Mouse (Mus musculus) c-Kit-negative CD71-positive TER-119-positive erythroid progenitor cells, embryonic 14.5 days (primary cell): ENCODE data around the gene Letmd1.
A peak's percentile ranks its signal among the peaks of the same experiment; 100 is the strongest.
"Not testable (repeated sequence)": the region's sequence is repeated elsewhere in the genome, so short reads cannot be mapped to it uniquely, and the experiment has no call there.

Experiments used
- DNase-seq: peaks from one replicate; pipeline ENCODE4 v3.0.0-alpha.2; 2013; ENCODE audit warnings: low read depth, low spot score

Letmd1 gene

DNA sequence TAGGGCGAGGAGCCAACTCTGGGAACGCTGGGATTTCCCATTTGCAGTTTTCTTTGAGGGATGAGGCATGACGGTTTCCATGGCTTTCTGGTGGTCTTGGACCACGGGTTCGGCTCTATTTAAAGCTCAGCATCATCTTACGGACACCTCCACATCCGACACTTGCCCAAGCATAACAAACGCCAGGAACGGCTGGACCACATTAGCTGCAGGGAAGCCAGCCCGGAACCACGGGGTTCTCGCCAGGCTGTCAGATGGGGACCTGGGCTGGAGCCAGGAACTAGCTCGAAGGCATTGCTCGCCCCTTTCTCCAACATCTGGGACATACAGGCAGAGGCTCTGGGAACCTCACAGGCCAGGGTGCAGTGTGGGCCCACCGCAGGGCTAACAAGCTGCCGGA lies 17.6 kb upstream of the Letmd1 start:
- DNase-seq = no peak

DNA sequence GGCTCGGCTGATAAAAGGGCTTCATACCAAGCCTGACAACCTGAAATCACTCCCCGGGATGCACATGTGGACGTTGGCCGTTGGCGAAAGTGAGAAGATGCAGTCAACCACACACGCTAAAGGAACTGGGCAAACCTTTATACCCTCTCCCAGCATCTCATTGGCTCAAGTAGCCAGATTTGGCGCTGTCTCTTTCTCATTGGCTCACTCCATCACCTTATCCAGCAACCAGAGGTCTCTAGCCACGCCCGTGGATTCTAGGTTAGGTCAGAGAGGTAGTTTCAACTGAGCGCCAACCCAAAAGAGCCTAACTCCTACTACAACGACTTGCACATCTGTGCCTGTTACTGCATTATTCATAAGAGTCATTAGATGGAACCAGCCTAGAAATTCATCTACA lies 16.3 kb upstream of the Letmd1 start:
- DNase-seq = no peak

DNA sequence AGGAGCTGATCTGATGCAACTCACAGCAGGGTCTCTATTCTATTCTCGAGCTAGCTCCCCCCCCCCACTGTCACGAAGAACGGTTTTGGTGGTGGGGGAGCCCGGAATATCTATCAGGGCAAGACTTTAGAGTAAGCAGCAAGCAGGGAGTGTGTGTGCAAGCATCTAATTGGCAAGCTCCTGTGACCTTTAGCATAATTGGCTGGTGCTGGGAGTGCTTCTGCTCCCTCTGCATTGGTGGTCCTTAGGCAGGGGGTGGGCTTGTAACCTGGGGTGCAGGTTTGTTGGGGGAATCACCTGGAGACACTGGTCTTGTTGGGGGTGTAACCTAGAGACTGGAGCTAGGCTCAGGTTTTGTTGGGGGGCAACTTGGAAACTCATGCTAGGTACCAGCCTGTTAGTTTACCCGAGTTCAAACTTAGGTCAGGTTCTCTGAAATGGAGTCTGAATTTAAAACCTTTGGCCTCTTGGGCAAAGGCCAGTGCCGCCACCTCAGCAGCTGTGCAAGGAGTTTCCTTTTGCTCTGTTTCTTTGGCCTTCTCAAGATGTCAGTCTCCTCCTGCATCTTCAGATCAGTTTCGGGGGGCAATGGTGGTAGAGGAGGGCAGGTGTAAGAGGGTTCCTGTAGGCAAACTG lies 12.3 kb upstream of the Letmd1 start:
- DNase-seq = no peak

DNA sequence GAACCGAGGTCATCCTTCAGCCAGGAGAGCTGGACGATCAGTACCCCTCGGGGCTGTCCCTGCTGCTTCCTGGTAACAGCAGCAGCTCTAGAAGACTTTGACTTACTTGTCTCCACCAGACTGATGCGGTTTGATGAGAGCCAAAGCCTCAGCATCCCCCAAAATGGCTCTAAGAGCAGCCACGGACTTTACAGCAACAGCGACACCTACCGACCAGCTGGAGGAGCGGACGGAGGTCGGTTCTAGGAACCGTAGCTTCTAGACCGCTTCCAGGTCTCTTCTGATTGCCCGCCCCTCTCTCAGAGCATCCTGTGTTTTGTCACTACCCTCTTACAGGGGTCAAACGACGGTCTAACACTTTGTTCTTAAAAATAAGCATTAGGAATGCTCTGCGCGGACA lies 11.5 kb upstream of the Letmd1 start:
- peak; percentile 69 for DNase-seq

DNA sequence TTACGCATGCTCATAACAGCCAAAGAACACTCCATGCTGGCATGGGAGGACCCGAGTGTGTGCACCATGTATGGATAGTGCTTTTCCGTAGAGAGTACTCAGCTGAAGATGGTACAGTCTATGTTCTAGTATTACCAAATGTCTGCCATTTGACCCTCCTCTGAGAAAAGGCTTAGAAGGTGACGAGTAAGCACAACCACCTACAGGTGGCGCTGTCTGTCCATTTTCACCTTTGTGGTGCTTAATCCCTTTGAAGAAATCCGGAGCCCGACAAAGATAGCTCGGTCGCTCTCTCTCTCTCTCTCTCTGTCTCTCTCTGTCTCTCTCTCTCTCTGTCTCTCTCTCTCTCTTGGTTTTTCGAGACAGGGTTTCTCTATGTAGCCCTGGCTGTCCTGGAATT lies 10.8 kb upstream of the Letmd1 start:
- DNase-seq = peak; percentile 63

DNA sequence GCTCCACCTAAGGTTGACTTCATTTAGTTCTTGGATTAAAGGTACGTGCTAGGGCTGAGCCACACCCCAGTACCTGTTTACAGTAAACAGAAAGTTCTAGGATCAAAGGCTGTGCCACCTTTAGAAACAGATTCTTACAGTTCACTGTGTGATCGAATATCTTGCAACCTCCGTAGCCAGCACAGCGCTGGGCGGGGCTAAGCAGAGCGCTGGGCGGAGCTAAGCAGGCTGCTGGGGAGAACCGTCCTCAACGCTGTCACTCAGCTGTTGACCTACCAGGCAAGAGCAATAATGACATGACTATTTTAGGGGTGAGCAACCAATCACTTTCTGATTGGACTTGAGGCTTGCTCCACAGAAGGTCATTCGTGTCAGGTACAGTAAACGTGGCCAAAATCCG lies 7.9 kb upstream of the Letmd1 start:
- DNase-seq = no peak

DNA sequence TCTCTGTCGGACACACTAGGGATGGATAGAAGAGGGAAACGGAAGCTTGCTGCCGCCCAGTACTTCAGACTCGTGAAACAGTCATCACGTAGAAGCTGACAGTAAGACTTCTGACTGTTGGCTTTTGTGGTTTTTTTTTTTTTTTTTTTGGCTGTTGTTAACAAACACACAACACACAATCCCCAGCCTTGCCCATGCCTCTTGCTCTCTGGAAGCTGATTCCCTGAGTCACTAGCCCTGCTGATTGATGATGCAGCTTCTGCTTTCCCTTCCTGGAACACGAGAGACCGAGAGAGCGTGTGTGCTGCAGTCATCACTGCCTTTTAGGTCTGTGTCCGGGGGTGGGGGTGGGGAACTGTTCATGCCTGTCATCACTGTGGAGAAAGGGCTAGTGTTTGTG lies 7.2 kb upstream of the Letmd1 start:
- DNase-seq = no peak

DNA sequence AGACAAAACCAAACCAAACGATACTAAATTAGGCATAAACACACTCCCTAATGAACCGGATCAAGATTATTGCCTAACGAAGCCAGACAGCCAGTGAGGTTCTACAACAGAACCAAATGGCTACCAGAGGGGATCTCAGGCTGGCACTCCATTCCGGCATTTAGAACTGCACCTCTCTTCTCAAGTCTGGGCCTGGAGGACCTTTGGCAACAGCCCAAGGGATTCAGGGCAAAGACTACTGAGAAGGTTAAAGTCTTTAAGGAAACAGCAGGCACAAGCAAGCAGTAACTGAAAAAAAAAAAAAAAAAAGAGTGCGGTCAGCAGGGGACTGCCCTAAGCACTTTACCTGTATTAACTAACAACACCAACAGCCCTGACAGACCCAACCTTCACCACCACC lies 6.7 kb upstream of the Letmd1 start:
- no peak for DNase-seq

DNA sequence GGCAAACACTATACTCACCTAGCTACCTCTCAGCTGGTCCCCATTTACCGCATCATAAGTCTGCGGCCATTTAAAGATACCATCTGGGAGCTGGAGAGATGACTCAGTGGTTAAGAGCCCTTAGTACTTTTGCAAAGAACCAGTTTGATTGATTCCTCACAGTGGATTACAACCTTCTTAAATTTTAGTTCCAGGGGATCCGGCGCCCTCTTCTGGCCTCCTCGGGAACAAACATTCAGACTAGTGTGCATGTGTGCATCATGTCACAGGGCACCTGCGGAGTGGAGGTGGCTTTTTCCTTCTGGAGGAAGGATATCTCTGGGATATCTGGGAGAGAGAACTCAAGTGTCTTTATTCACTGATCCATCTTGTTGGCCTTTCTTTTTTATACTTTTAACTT lies 5.1 kb upstream of the Letmd1 start:
- peak; percentile 46 for DNase-seq

DNA sequence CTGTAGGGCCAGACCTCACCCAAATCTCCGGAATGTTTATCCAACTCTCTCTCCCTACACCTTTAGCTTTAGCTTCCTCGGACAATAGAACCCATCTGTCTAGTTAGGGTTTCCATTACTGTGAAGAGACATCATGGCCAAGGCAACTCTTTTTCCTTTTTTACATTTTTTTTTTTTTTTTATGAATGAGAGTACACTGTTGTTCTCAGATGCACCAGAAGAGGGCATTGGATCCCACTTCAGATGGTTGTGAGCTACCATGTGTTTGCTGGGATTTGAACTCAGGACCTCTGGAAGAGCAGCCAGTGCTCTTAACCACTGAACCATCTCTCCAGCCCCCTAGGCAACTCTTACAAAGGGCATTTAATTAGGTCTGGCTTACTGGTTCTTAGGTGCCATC lies 3.4 kb upstream of the Letmd1 start:
- DNase-seq = no peak

DNA sequence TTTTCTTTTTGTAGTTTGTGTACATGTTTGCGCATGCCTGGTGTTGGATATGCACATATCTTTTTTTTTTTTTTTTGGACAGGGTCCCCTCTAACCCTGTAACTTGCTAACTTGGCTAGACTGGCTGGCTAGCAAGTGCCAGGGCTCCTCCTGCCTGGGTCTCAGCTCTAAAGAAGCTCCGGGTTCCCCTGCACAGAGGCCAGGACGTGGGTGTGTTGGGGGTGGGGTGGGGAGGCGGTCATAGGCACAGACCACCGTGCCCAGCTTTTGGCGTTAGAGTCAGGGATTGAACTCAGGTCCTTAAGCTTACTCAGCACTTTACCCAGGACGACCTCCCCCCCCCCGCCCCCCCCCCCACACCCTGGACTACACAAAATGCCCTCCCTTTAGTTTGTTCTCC lies 1.1 kb upstream of the Letmd1 start:
- DNase-seq = no peak

DNA sequence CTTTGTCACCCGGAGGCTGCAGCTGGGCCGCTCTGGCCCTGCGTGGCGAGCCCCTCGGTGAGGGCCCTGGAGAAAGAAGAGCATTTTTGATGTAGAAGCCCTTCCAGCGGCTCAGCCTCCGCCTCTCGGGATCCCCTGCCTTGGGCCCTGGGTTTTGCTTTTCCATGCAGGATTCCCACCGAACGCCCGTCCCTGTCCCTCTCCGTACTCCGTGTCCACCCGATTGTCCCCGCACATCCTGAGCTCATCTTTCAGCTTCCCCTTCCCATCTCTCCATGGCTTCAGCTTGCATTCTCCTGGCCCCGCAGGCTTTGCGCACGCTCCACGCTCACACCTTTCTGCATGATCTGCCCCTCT lies 344 bp downstream of the Letmd1 start:
- no peak for DNase-seq

DNA sequence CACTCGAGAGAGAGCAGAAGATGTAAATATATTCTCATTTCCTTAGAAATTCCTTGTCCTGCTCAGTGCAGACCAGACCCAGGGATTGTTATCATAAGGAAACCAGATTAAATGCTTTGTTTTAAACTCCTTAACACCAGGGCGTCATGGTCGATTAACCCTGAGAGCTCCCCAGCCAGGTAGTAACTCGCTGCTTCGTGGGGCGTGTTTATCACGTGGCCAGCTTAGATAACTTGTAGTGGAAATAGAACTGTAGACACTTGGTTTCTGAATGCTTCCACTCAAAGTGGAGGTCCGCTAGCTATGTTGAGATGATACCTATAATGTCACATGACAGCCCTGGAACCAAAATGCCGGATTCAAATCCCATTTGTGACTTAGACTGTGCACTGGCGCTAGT lies 1.2 kb downstream of the Letmd1 start:
- DNase-seq = no peak

DNA sequence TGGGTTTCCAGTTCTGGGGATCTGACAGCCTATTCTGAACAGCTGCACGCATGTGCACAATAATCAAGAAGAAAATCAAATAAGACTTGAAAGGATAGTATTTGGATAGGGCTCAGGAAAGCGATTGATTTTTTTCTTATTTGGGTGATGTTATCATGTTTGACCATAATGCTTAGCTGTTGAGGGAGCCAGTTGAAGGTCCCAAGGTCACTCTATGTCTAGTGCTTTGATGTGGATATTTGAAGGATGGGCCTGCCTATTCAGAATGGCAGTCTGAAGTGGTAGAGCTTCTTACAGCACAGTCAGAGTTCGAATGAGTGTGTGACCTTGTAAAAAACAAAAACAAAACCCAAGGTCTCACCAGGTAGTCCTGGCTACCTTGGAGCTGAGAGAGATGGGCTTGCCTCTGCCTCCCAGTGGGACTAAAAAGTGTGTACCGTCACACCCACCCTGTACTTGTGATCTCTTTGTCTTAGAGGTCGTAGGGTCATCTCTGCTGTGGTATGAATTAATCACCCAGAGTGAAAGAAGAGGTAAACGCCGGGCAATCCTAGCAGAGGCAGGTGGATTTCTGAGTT lies 5.2 kb downstream of the Letmd1 start:
- DNase-seq = no peak

DNA sequence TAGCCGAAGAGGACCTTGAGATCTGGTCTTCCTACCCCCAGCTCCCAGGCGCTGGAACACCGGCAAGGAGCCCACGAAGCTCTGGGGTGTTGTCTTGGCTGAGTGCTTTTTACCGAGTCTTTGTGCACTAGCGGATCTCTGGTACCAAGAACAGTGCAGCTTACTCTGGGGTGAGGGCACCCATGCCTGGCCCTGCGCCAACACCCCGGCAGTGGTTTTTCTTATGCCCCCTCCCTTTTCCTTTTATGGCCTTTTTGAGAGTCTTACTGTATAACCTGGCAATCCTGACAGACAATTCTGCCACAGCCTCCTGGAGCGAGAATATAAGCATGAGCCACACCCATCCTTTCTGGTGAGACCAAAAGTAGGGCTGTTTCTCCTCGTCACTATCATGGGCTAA lies 9.5 kb downstream of the Letmd1 start:
- no peak for DNase-seq

DNA sequence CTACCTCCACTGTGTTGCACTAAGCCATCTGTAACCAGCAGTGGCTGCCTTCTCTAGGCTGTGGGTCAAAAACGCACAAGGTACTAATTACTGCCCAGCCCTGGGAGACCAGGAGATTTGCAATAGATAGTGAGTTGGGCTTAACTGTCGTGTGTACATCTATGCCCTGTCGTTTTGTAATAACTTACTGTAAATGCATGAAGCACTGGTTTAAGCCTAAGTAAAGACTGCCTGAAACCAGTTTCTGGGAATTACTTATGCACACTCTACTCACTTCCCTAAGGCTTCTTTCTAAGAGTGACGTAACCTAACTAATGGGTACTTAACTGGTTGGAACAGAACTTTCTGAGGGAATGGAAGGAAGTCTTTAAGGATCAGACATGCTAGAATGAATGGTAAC lies 10.1 kb downstream of the Letmd1 start:
- no peak for DNase-seq

DNA sequence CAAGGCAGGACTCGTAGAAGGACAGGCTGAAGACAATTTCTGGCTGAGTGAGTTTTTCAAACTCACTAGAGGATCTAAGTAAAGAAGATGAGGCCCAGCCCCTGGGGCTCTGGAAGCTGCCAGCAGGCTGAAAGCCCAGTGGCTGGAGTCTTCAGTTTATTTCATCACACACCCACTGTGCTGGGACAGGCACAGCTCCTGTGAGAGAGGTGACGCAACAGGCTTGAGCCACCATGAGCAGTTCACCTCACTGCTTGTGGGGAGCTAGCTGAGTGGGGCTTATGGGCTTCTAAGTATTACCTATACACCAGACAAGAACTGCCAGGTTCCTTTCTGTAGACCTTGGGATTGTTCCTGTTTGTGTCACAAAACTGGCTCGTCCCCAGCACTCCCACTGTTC lies 16.8 kb downstream of the Letmd1 start:
- DNase-seq = no peak

DNA sequence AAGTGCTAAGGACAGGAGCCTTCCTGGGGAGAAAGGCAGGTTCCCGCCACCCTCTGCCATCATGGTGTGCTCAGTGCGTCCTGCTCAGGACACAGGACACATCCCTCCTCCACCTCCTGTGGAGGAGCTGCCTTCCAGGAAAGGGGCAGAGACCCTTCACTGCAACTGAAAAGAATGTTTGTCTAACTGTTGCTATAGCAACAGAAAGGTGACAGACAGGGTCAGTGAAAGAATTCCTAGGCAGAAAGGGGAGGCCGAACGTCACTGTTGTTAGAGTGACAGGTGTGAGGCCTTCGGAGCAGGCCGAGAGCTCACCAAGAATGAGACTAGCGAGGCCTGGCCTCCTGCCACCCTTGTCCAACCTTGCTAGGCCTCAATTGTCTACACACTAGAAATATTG lies 17.6 kb downstream of the Letmd1 start:
- no peak for DNase-seq

DNA sequence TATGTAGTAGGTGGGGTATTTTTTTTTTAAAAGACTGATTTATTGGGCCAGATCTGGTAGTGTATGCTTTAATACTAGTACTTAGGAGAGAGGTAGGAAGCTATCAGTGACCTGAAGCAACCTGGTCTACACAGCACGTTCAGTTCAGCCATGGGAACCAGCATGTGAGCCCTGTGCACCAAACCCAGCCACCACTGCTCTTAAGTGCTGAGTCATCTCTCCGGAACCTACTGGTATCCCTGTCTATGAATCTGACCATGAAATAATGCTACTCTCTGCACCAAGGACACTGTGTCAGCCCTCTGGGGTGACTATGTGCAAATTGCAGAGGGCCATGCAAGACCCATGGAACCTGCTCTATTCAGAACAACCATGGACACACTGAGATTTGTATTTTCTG lies 18.2 kb downstream of the Letmd1 start:
- DNase-seq = no peak

DNA sequence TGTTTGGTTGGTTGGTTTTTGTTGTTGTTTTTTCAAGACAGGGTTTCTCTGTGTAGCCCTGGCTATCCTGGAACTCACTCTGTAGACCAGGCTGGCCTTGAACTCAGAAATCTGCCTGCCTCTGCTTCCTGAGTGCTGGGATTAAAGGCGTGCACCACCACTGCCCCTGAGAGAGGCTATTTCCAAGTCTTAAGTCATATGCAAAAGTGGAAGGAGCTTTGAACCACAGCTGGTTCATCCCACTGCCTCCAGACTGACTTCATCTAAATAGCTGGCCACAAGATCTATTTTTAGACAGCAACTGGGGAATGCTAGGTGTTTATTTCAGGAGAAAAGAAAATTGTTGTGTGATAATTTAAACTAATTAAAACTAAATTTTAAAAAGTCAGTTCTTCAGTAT lies 19.5 kb downstream of the Letmd1 start:
- DNase-seq = not testable (repeated sequence)

DNA sequence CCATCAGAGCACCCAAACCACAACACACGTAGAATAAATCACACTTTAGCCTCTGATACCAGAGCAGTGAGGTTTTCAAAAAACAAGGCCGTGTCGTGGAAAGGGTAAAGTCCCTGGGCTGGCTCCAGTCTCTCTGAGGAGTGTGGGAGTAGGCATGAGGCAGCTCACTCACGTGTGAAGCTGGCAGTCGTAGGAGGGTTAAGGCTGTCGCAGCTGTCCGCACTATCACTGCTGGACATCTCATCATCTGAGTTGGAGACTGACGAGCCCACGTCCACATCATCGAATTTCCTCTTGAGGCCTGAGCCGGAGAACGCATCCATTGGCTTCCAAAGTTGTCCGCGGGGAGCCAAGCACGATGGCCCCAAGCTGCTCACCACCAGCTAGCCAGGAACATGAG lies 20.4 kb downstream of the Letmd1 start:
- no peak for DNase-seq

DNA sequence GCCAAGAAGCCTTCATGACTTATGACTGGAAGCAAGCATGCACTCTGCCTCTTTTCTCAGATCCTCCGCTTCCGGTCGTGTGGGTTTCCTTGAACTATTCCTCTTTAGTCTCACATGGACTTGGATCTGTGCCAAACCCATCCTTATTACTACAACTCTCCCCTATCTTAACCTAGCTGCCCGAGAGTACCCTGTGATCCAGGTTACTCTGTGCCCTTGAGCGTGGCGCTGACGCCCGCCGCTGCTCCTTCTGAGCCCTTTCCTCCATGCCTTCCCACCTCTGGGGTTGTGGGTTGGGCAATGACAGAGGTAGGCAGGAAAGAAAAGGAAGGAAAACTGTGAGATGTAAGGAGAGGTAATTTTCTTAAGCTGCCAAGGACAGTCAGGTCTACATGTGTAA lies 23.1 kb downstream of the Letmd1 start:
- no peak for DNase-seq

DNA sequence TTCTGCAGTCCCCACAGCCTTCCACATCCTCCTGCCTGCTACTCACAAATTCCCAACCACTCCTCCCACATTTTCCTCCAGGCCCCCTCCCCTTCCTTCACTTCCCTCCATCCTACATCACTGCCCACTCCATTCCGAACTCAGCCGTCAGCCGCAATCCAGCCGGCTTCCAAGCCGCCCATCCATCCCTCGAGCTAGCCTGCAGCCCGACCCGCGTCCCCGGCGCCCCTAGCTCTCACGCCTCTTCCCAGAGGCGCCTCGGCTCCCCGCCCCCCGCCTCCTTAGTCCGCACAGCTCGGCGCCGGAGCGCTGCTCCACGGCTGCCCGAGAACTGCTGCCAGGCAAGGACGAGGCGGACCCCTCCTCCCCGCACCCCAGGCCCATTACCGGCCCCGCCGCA lies 25.8 kb downstream of the Letmd1 start:
- no peak for DNase-seq

DNA sequence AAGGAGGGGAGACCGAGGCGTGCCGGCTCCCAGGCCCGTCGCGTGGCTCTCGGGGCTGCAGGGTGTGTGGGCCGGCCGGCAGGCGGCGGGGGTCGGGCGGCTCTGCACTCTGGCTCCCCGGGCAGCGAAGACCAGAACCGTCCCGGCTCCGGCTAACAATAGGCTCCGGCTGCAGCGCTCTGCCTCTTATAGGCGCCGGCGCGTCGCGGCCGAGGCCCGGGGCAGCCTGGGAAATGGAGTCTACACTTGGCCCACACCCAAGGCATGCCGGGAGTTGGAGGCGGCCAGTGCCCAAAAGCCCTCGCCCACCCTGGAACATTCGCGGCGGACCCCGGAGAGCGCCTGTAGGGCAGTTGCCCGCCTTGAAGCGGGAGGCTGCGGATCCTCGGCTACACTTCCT lies 26.3 kb downstream of the Letmd1 start, which contains the start of gene Csrnp2:
Gene Csrnp2, minus strand, starts transcription at position 387 of the 400 bp plus-strand sequence.
- peak; percentile 36 for DNase-seq
